Mouse (Mus musculus): ENCODE measurements around the gene Efcab1. TPM values are rescaled to one million over a fixed set of nuclear protein-coding genes. Genes with fewer than 3 reads are reported as not detected.

Efcab1 gene
- polyA plus RNA-seq, 1 experiment: 4.2 TPM

- no peak for DNase-seq (ENCODE audit: low spot score)
Observed at GRCm38 (mm10) chr16:15014724-15015123, 108.3 kb downstream of the Efcab1 start.

Data from urinary bladder, adult 2 months (tissue).